Mouse (Mus musculus) frontal cortex, postnatal 36 days (tissue): ENCODE results near the gene Tbc1d17.

Experiments used
- DNase-seq, 2 experiments: peaks; one replicate each; pipeline ENCODE4 v3.0.0; 2022; ENCODE audit warnings: low spot score in 2 of 2

Gene Tbc1d17

GRCm38 (mm10) chr7:44868919-44869696 lies 20.2 kb upstream of the Tbc1d17 start:
- no peak for DNase-seq

- DNase-seq = no peak
These were observed 19.6 kb upstream of the Tbc1d17 start for GRCm38 (mm10) chr7:44868465-44868864.

- DNase-seq = no peak
These were observed 18.9 kb upstream of the Tbc1d17 start for GRCm38 (mm10) chr7:44867802-44868201.

GRCm38 (mm10) chr7:44867010-44867702 lies 18.3 kb upstream of the Tbc1d17 start:
- no peak for DNase-seq

- DNase-seq = no peak
These were observed 17.6 kb upstream of the Tbc1d17 start for GRCm38 (mm10) chr7:44866276-44867009.

DNA sequence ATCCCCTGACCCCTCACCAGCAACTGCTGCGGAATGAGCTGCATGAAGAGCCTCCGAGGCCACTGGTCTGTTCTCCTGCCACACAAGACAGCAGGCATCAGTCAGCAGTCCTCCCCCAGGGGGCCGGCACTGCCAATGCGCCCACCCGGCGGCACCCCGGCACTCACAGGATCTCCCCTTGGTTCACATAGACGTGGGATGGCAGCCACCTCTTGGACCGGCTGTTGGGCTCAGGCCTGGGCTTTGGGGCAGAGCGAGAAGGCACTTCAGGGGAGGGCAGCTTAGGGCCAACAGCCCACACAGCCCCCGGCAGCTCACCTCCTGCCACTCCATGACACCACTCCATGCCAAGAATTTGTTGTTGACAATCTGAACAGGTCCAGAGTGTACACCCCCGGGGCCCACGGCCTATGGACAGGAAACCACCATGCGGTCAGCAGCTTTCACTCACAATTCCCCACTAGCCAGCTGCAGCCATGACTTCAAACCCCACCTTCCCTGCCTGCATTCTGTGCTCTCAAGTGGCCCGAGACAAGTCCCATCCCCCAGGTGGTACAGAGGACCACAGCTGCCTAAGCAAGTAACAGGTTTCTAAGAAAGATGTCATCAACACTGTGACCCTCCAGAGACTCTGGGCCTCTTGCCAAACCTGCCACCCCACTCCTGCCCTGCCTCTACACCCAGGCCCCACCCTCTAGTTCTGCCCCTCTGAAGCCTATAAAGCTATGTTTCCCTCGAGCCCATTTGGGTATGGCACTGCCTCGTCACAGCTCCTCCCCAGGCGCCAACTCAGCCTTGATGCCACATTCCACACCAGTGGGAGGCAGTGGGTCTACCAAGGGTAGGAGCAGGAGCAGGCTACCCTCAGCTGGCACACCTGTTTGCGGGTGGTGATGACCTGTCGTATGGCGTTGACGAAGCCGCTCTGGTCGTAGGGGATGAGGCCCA lies 16.0 kb upstream of the Tbc1d17 start:
- no peak for DNase-seq

- DNase-seq = no peak
These were observed 15.2 kb upstream of the Tbc1d17 start for GRCm38 (mm10) chr7:44863982-44864494.

DNA sequence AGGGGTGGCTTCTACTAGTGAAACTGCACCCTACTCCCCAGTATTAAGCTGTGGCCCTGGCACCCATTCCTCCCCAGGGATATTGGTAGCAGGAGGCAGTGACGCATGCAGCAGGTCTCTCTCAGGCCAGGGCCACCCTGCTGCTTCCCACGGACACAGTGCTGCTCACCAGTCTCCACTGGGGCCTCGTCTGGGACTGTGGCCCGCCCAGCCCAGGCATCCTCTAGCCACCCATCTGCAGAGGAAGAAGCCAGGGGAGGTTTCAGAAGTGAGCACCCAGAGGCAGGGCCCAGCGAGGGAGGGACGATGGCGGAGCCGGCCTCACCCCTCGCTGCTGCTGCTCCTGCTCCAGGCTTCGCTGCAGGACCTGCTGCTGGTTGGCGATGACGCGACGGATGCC lies 14.3 kb upstream of the Tbc1d17 start:
- DNase-seq = no peak

- DNase-seq = no peak
These were observed 13.6 kb upstream of the Tbc1d17 start for GRCm38 (mm10) chr7:44862434-44862833.

DNA sequence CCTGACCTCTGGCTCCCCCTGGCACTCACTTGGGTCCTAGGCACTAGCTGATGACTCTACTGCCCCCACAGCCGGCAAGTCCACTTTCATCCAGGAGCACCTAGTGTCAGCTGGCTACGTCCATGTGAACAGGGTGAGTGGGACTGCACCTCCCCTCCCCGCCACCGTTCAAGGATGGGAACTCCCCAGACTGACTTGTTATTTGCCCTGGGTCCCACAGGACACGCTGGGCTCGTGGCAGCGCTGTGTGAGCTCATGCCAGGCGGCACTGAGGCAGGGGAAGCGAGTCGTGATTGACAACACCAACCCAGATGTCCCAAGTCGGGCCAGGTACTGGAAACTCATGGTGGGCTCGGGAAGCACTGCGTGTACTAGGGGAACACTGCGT lies 12.5 kb upstream of the Tbc1d17 start:
- DNase-seq = no peak

- DNase-seq = no peak
These were observed 11.9 kb upstream of the Tbc1d17 start for GRCm38 (mm10) chr7:44860576-44861428.

DNA sequence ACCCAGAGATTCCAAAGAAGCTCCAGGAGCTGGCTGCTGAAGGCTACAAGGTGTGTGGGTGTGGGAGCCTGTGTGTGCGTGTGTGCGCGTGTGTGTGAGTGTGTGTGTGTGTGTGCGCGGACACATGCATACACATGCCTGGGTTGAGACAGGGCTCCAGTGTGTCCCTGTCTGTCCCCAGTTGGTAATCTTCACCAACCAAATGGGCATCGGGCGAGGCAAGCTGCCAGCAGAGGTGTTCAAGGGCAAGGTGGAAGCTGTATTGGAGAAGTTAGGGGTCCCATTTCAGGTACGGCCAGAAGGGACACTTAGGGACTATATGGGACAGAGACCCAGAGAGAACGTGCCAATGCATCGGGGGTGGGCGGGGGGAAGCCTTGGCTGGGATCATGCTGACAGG lies 11.0 kb upstream of the Tbc1d17 start:
- DNase-seq = no peak

- DNase-seq = no peak
These were observed 9.0 kb upstream of the Tbc1d17 start for GRCm38 (mm10) chr7:44857905-44858304.

DNA sequence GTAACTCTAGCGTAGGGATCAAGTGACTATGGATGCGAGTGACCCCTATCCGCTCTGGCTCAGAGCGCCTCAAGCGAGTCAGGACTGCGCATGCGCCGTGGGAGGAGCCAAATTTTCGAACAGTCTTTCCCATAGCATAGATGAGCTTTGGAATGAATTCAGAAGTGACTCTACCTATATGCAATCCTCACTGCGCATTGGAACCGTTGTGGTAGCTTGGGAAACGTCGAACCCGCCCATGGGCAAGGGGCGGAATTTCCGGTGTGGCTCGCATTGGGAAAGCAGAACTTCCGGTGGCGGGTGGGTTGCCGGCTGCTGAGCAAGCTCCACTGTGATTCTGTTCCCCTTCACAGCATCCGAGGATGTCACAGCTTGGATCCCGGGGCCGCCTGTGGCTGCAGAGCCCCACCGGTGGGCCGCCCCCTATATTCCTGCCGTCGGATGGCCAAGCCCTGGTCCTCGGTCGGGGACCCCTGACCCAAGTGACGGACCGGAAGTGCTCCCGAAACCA lies 8.2 kb upstream of the Tbc1d17 start, which contains the start of gene Pnkp:
TSS of gene Pnkp (plus strand) at position 98 of the 511 bp plus-strand sequence.
- DNase-seq = peak; percentile 94 to 96

DNA sequence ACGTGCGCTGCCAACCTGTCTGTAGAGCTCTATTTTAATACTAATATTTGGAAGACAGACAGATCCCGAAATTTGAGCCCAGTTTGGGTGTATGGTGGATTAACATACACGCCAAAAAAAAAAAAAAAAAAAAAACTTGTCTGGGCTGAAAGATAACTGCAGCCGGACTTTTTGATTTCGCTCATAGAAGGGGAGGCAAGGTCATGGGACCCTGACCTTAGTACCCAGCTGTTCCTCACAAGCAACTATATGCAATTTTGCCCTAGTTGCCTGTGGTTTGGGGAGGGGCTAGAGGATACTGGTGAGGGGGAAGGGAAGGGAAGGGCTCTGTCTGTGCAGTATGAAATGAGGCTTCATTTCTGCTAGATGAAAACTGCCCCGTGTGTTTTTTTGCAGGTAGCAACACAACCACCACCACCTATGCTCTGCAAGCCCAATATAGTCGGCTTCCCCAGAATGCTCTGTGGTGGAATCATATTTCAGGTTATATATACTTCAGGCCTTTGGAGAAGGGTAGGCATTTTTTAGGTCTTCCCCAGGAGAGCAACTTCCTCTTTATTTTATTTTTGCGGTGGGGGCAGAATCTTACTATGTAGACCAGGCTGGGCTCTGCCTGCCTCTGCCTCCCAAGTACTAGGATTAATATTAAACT lies 7.5 kb upstream of the Tbc1d17 start:
- no peak for DNase-seq

DNA sequence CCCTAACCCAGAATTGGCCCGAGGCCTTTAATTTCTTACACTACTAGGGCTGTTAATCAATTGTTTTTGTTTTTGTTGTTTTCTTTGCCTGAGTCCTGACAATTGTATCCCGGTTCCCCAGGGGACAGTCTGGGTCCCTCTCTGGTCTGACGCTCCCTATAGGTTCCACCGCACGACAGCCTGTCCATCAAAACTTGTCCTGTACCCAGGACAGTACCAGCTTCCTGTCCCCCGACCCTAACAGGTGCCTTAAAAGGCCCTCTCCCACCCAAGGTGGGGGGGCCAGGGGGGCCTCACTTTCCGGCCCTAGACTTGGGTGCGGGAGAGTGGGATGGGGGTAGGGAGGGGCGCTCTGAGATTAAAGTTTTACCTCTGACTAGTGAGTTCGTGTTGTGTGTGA lies 6.2 kb upstream of the Tbc1d17 start:
- DNase-seq = no peak

GRCm38 (mm10) chr7:44854356-44855031 lies 5.6 kb upstream of the Tbc1d17 start:
- DNase-seq = peak; percentile 62 to 71

GRCm38 (mm10) chr7:44853596-44854355 lies 4.9 kb upstream of the Tbc1d17 start:
- no peak for DNase-seq
